Mouse (Mus musculus) liver, embryonic 16.5 days (tissue): ENCODE results near the gene Ciz1. TPM values are rescaled to one million over a fixed set of nuclear protein-coding genes. Genes with fewer than 3 reads are reported as not detected.

Source experiments
- ATAC-seq: fragments of 200-750 bp; cut with Nextera tagmentation; 2 replicates; pipeline ENCODE4 v1.8.0; 2017; ENCODE audit warnings: low read depth, mild to moderate bottlenecking, moderate number of reproducible peaks, moderate library complexity
- H3K27ac ChIP-seq: fragments of 300-500 bp; sonication (generic); 2 replicates; pipeline ENCODE4 v1.5.1; 2014; ENCODE audit warnings: mild to moderate bottlenecking, low read length
- H3K27me3 ChIP-seq: fragments of 300-500 bp; sonication (generic); 2 replicates; pipeline ENCODE4 v1.6.1; 2014; ENCODE audit warnings: low read depth, low read length, mixed read lengths; ENCODE audit not compliant: control insufficient read depth, insufficient read depth
- H3K36me3 ChIP-seq: fragments of 300-500 bp; sonication (generic); 2 replicates; pipeline ENCODE4 v1.6.1; 2014; ENCODE audit warnings: mild to moderate bottlenecking; ENCODE audit not compliant: control insufficient read depth, insufficient read depth
- H3K4me1 ChIP-seq: fragments of 300-500 bp; sonication (generic); 2 replicates; pipeline ENCODE4 v1.6.1; 2014; ENCODE audit warnings: low read depth, low read length, mixed read lengths; ENCODE audit not compliant: control insufficient read depth
- H3K4me2 ChIP-seq: fragments of 300-500 bp; sonication (generic); 2 replicates; pipeline ENCODE4 v1.6.1; 2014; ENCODE audit warnings: low read depth, low read length, mixed read lengths
- H3K4me3 ChIP-seq: fragments of 300-500 bp; sonication (generic); 2 replicates; pipeline ENCODE4 v1.5.1; 2014; ENCODE audit warnings: low read depth, mild to moderate bottlenecking, low read length
- H3K9ac ChIP-seq: fragments of 300-500 bp; sonication (generic); 2 replicates; pipeline ENCODE4 v1.6.1; 2014; ENCODE audit warnings: low read depth, low read length
- H3K9me3 ChIP-seq: fragments of 300-500 bp; sonication (generic); replicated peaks from 2 replicates; pipeline ENCODE4 v1.6.1; 2016; ENCODE audit warnings: low read length; ENCODE audit not compliant: control insufficient read depth
- WGBS: fragments of 180-500 bp; shearing (Covaris S2); extraction: QIAGEN DNeasy Blood & Tissue Kit; methylation state at CpG from one replicate; pipeline ENCODE4 v1.1.7; 2014; ENCODE audit not compliant: insufficient replicate concordance; 5-methylcytosine and 5-hydroxymethylcytosine counted together
- polyA plus RNA-seq: library from polyadenylated mRNA; unstranded; fragments of >200 nt; fragmentation: Nextera tagmentation; extraction: Ambion mirVana; gene quantifications from 2 replicates; pipeline ENCODE4 v1.2.1, GENCODE M21; 2015

Gene Ciz1
- 15.1 and 18.8 TPM in 2 replicates for polyA plus RNA-seq

GRCm38 (mm10) chr2:32352151-32353006 is at the start of gene Ciz1:
Ciz1 (plus strand) TSS chr2:32352327.
- Histone ChIP-seq H3K36me3 (no peaks in the 10 kb centered on the region), H3K4me2 (peak within 1 kb of the TSS; percentile 93), H3K9me3 (no peaks in the 10 kb centered on the region), H3K27ac (no peak within 1 kb of the TSS), H3K4me1 (peaks cover 16% of the 10 kb centered on the region), H3K27me3 (peaks cover 38% of the 10 kb centered on the region), H3K4me3 (peak within 1 kb of the TSS; percentile 58), H3K9ac (peak within 1 kb of the TSS; percentile 45; the same call in 1 of the 2 replicates)
- WGBS: 1% methylated on average over 47 of the region's 52 CpGs
- ATAC-seq: peak; percentile 20; the same call in 1 of the 2 replicates

- peaks cover 37% of the 10 kb centered on the region for H3K36me3 ChIP-seq
Measured at GRCm38 (mm10) chr2:32302952-32303351, 49.2 kb upstream of the Ciz1 start.

GRCm38 (mm10) chr2:32304145-32304832 is 47.8 kb upstream of the Ciz1 start:
- Histone ChIP-seq H3K27ac (no peak overlapping the region), H3K4me1 (no peaks in the 10 kb centered on the region), H3K36me3 (peaks cover 29% of the 10 kb centered on the region), H3K9me3 (no peaks in the 10 kb centered on the region), H3K27me3 (no peaks in the 10 kb centered on the region), H3K9ac (no peak overlapping the region), H3K4me2 (no peak overlapping the region), H3K4me3 (no peak overlapping the region)
- no peak for ATAC-seq
- 58% methylated on average over 8 of the region's 8 CpGs for WGBS

More at GRCm38 (mm10) chr2:32302952-32303351, 49.2 kb upstream of the Ciz1 start:
- 92% methylated on average over 10 of the region's 10 CpGs for WGBS
- H3K4me1 ChIP-seq: no peaks in the 10 kb centered on the region
- H3K27me3 ChIP-seq: no peaks in the 10 kb centered on the region
- no peak overlapping the region for H3K4me2 ChIP-seq
- ATAC-seq: no peak
- H3K9me3 ChIP-seq: no peaks in the 10 kb centered on the region
- H3K4me3 ChIP-seq: no peak overlapping the region
- no peak overlapping the region for H3K9ac ChIP-seq
- no peak overlapping the region for H3K27ac ChIP-seq

GRCm38 (mm10) chr2:32305668-32306067 is 46.5 kb upstream of the Ciz1 start:
- Histone ChIP-seq H3K4me3 (no peak overlapping the region), H3K4me2 (no peak overlapping the region), H3K9me3 (no peaks in the 10 kb centered on the region), H3K36me3 (peaks cover 28% of the 10 kb centered on the region), H3K4me1 (no peaks in the 10 kb centered on the region), H3K27ac (no peak overlapping the region), H3K27me3 (no peaks in the 10 kb centered on the region), H3K9ac (no peak overlapping the region)
- WGBS: 87% methylated on average over 5 of the region's 5 CpGs
- ATAC-seq: no peak

GRCm38 (mm10) chr2:32306176-32306575 is 46.0 kb upstream of the Ciz1 start:
- H3K4me3 ChIP-seq: no peak overlapping the region
- no peaks in the 10 kb centered on the region for H3K9me3 ChIP-seq
- H3K9ac ChIP-seq: no peak overlapping the region
- no peak overlapping the region for H3K4me2 ChIP-seq
- no peak for ATAC-seq
- 81% methylated on average over 9 of the region's 9 CpGs for WGBS
- H3K36me3 ChIP-seq: peaks cover 25% of the 10 kb centered on the region
- H3K27me3 ChIP-seq: peaks cover 2% of the 10 kb centered on the region; the same call in 1 of the 2 replicates
- no peak overlapping the region for H3K27ac ChIP-seq
- H3K4me1 ChIP-seq: no peaks in the 10 kb centered on the region; the same call in 1 of the 2 replicates

GRCm38 (mm10) chr2:32307247-32307798 is 44.8 kb upstream of the Ciz1 start:
- no peak for ATAC-seq
- peaks cover 14% of the 10 kb centered on the region for H3K27me3 ChIP-seq
- H3K4me1 ChIP-seq: peaks cover 10% of the 10 kb centered on the region
- WGBS: 78% methylated on average over 6 of the region's 6 CpGs
- no peak overlapping the region for H3K27ac ChIP-seq
- peaks cover 25% of the 10 kb centered on the region for H3K36me3 ChIP-seq
- no peak overlapping the region for H3K4me3 ChIP-seq
- no peak overlapping the region for H3K9ac ChIP-seq
- no peak overlapping the region for H3K4me2 ChIP-seq
- H3K9me3 ChIP-seq: no peaks in the 10 kb centered on the region

- no peak overlapping the region for H3K9ac ChIP-seq
- ATAC-seq: no peak
- peaks cover 13% of the 10 kb centered on the region for H3K4me1 ChIP-seq
- 46% methylated on average over 8 of the region's 8 CpGs for WGBS
- no peaks in the 10 kb centered on the region for H3K9me3 ChIP-seq
- H3K4me3 ChIP-seq: no peak overlapping the region
- H3K36me3 ChIP-seq: peaks cover 25% of the 10 kb centered on the region
- H3K4me2 ChIP-seq: no peak overlapping the region
- peaks cover 21% of the 10 kb centered on the region for H3K27me3 ChIP-seq
- no peak overlapping the region for H3K27ac ChIP-seq
Measured at GRCm38 (mm10) chr2:32307941-32308760, 44.0 kb upstream of the Ciz1 start.

GRCm38 (mm10) chr2:32308870-32309568 is 43.1 kb upstream of the Ciz1 start:
- Histone ChIP-seq H3K27me3 (peaks cover 24% of the 10 kb centered on the region), H3K9me3 (no peaks in the 10 kb centered on the region), H3K27ac (no peak overlapping the region), H3K4me3 (no peak overlapping the region), H3K4me1 (peaks cover 13% of the 10 kb centered on the region), H3K36me3 (peaks cover 18% of the 10 kb centered on the region), H3K9ac (no peak overlapping the region), H3K4me2 (no peak overlapping the region)
- 82% methylated on average over 16 of the region's 16 CpGs for WGBS
- ATAC-seq: no peak
